Mouse (Mus musculus) intestine, embryonic 16.5 days (tissue): Measurements from ENCODE around the gene Zfp30. TPM values are rescaled to one million over a fixed set of nuclear protein-coding genes. Genes with fewer than 3 reads are reported as not detected.

Experiments
- ATAC-seq: fragments of 200-750 bp; cut with Nextera tagmentation; 2 replicates; pipeline ENCODE4 v1.8.0; 2017; ENCODE audit warnings: moderate TSS enrichment, moderate library complexity
- H3K27ac ChIP-seq: fragments of 300-500 bp; sonication (generic); 2 replicates; pipeline ENCODE4 v1.5.1; 2014; ENCODE audit warnings: mild to moderate bottlenecking, low read length
- H3K27me3 ChIP-seq: fragments of 300-500 bp; sonication (generic); replicated peaks from 2 replicates; pipeline ENCODE4 v1.6.1; 2014; ENCODE audit warnings: low read length, control low read depth, mixed read lengths; ENCODE audit not compliant: control insufficient read depth, insufficient read depth
- H3K36me3 ChIP-seq: fragments of 300-500 bp; sonication (generic); 2 replicates; pipeline ENCODE4 v1.6.1; 2014; ENCODE audit warnings: low read length, control low read depth; ENCODE audit not compliant: control insufficient read depth, insufficient read depth
- H3K4me1 ChIP-seq: fragments of 300-500 bp; sonication (generic); 2 replicates; pipeline ENCODE4 v1.6.1; 2014; ENCODE audit warnings: low read length, control low read depth, mixed read lengths; ENCODE audit not compliant: control insufficient read depth, insufficient read depth
- H3K4me2 ChIP-seq: fragments of 300-500 bp; sonication (generic); 2 replicates; pipeline ENCODE4 v1.6.1; 2014; ENCODE audit warnings: low read depth, low read length, control low read depth
- H3K4me3 ChIP-seq: fragments of 300-500 bp; sonication (generic); 2 replicates; pipeline ENCODE4 v1.5.1; 2014; ENCODE audit warnings: mild to moderate bottlenecking, low read length
- H3K9ac ChIP-seq: fragments of 300-500 bp; sonication (generic); 2 replicates; pipeline ENCODE4 v1.6.1; 2014; ENCODE audit warnings: low read depth, low read length
- H3K9me3 ChIP-seq: fragments of 300-500 bp; sonication (generic); 2 replicates; pipeline ENCODE4 v1.6.1; 2016; ENCODE audit warnings: low read length, control low read depth; ENCODE audit not compliant: control insufficient read depth
- WGBS: fragments of 180-500 bp; shearing (Covaris S2); extraction: QIAGEN DNeasy Blood & Tissue Kit; methylation state at CpG from one replicate; pipeline ENCODE4 v1.1.7; 2014; 5-methylcytosine and 5-hydroxymethylcytosine counted together
- microRNA counts: library from miRNA; unstranded; fragments of <30 nt; microRNA quantifications from one replicate; lab custom pipeline; 2016
- microRNA-seq: library from miRNA; unstranded; fragments of <30 nt; microRNA quantifications from one replicate; pipeline ENCODE4, GENCODE M21; 2016
- polyA plus RNA-seq: library from polyadenylated mRNA; unstranded; fragments of >200 nt; fragmentation: Nextera tagmentation; extraction: Ambion mirVana; gene quantifications from 2 replicates; pipeline ENCODE4 v1.2.1, GENCODE M21; 2015

Zfp30 gene
- polyA plus RNA-seq, 1 experiment from 2014 or later, result 3.7 TPM

- Histone ChIP-seq H3K4me2 (peak within 1 kb of the TSS; percentile 71), H3K9me3 (no peaks in the 10 kb centered on the region), H3K4me1 (peaks cover 15% of the 10 kb centered on the region), H3K4me3 (peak within 1 kb of the TSS; percentile 61), H3K27ac (peak within 1 kb of the TSS; percentile 82), H3K27me3 (no peaks in the 10 kb centered on the region), H3K9ac (peak within 1 kb of the TSS; percentile 68), H3K36me3 (no peaks in the 10 kb centered on the region)
- WGBS, result under 1% methylated on average over 26 of the region's 26 CpGs
- peak; percentile 98 for ATAC-seq
Observed at GRCm38 (mm10) chr7:29815910-29816429, 32.2 kb downstream of the Zfp30 start, which contains the start of gene Zfp790. Gene Zfp790 (plus strand): TSS chr7:29816114.

DNA sequence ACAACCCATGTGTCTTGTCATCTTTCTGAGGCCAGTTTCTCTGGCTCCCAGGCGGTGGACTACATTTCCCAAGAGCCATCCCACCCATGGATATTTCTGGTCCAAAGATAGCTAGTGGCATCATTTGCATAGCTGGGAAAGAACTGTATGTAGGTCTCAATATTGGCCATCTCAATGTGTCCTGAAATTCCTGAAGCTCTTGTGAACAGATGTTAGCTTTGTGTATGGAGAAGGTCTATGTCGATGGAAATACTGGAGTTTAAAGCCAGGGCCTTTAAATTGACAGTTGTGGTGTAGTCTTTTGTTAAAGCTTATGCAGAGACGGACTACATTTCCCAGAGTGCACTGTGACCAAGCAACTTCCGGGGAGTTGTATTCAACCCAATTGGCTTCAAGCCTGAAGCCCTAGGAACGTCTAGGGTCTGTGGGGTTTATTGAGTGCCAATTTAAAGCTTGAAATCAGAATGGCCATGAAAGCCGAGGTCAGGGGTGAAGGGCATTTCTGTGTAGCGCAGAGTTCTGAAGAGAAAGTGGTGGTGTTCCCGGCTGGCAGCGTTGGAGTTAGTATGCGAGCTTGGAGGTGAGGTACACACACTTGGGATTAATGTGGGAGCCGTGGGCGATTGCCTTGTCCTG, 34.9 kb downstream of the Zfp30 start:
- Histone ChIP-seq H3K4me2 (peak overlapping the region; percentile 49), H3K4me1 (peaks cover 15% of the 10 kb centered on the region), H3K4me3 (peak overlapping the region; percentile 59), H3K9ac (peak overlapping the region; percentile 68), H3K9me3 (no peaks in the 10 kb centered on the region), H3K27me3 (no peaks in the 10 kb centered on the region), H3K36me3 (no peaks in the 10 kb centered on the region), H3K27ac (no peak overlapping the region)
- peak; percentile 72 for ATAC-seq
- WGBS, result under 1% methylated on average over 12 of the region's 12 CpGs

DNA sequence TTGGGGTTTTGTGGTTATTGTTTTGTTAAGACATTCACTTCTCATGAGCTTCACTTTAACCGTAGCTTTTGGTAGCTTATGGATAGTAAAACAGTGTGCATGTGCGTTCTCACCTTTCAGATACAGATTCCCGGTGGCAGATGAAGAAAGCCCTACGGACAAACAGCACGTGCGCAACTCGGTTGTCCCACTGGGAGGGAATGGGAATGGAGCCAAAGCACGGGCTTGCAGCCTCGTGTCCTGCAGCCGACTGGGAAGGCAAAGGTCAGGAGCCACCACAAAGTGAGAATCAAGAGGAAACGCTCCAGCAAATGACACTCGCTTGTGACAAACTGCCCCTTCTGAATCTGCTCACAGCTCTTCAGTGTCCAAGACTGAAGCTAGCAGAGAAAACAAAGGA, 44.2 kb downstream of the Zfp30 start:
- no peaks in the 10 kb centered on the region for H3K4me1 ChIP-seq
- H3K9ac ChIP-seq, result no peak overlapping the region
- WGBS, result 94% methylated on average over 12 of the region's 12 CpGs
- ATAC-seq, result no peak
- H3K9me3 ChIP-seq, result no peaks in the 10 kb centered on the region; the same call in 1 of the 2 replicates
- H3K4me2 ChIP-seq, result no peak overlapping the region
- H3K4me3 ChIP-seq, result no peak overlapping the region
- peaks cover 40% of the 10 kb centered on the region for H3K36me3 ChIP-seq
- no peak overlapping the region for H3K27ac ChIP-seq
- no peaks in the 10 kb centered on the region for H3K27me3 ChIP-seq

- Histone ChIP-seq H3K27me3 (no peaks in the 10 kb centered on the region), H3K9me3 (no peaks in the 10 kb centered on the region; the same call in 1 of the 2 replicates), H3K9ac (no peak overlapping the region), H3K27ac (no peak overlapping the region), H3K36me3 (peaks cover 37% of the 10 kb centered on the region), H3K4me3 (no peak overlapping the region), H3K4me2 (no peak overlapping the region), H3K4me1 (no peaks in the 10 kb centered on the region)
- 93% methylated on average over 12 of the region's 12 CpGs for WGBS
- ATAC-seq, result no peak
Observed at GRCm38 (mm10) chr7:29829804-29830203, 46.0 kb downstream of the Zfp30 start.

DNA sequence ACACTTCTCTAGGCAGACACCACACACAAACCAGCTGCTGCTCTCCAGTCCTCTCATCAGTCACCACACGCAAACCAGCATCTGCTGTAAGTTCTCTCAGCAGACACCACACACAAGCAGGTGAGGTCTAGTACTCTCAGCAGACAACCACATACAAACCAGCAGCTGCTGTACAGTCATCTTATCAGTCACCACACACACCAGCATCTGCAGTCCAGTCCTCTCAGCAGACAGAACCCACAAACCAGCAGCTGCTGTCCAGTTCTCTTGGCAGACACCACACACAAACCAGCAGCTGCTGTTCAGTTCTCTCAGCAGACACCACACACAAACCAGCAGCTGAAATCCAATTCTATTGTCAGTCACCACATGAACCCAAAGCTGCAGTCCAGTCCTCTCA, 53.0 kb downstream of the Zfp30 start:
- H3K27me3 ChIP-seq, result no peaks in the 10 kb centered on the region
- no peaks in the 10 kb centered on the region for H3K4me1 ChIP-seq
- peaks cover 4% of the 10 kb centered on the region; the same call in 1 of the 2 replicates for H3K9me3 ChIP-seq
- ATAC-seq, result no peak
- H3K4me2 ChIP-seq, result no peak overlapping the region
- H3K9ac ChIP-seq, result no peak overlapping the region
- 88% methylated on average over 1 of the region's 1 CpGs for WGBS
- H3K4me3 ChIP-seq, result no peak overlapping the region
- H3K27ac ChIP-seq, result no peak overlapping the region
- H3K36me3 ChIP-seq, result no peaks in the 10 kb centered on the region

DNA sequence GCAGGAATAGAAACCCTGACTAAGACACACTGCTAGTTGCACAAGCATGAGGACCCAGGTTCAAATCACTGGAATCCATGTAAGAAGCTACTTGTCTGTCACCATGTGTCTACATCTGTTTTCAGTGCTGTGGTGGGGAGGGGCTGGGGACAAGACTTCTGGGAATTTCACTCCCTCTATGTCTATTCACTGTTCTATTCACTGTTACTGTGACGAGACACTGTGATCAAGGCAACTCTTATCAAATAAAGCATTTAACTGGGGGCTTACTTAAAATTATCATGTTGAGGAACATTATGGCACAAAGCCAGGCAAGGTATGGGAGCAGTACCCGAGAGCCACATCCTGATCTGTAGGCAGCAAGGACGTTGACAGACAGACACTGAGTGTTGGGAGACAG, 55.5 kb downstream of the Zfp30 start:
- Histone ChIP-seq H3K27ac (no peak overlapping the region), H3K4me1 (no peaks in the 10 kb centered on the region), H3K9ac (no peak overlapping the region), H3K27me3 (no peaks in the 10 kb centered on the region), H3K9me3 (peaks cover 4% of the 10 kb centered on the region; the same call in 1 of the 2 replicates), H3K4me3 (no peak overlapping the region), H3K4me2 (no peak overlapping the region), H3K36me3 (no peaks in the 10 kb centered on the region)
- ATAC-seq, result no peak
- 90% methylated on average over 3 of the region's 3 CpGs for WGBS

GRCm38 (mm10) chr7:29842105-29842504, 58.3 kb downstream of the Zfp30 start:
- no peaks in the 10 kb centered on the region for H3K4me1 ChIP-seq
- H3K9ac ChIP-seq, result no peak overlapping the region
- WGBS, result 91% methylated on average over 1 of the region's 1 CpGs
- ATAC-seq, result peak; percentile 68
- no peak overlapping the region for H3K4me2 ChIP-seq
- H3K27me3 ChIP-seq, result no peaks in the 10 kb centered on the region
- 0 out of 2 replicates have a peak, but pooled peaks cover 8% of the 10 kb centered on the region for H3K36me3 ChIP-seq
- H3K9me3 ChIP-seq, result no peaks in the 10 kb centered on the region
- H3K27ac ChIP-seq, result peak overlapping the region; percentile 2; the same call in 1 of the 2 replicates
- no peak overlapping the region for H3K4me3 ChIP-seq

MicroRNAs encoded within 50 kb of the gene (microRNA counts, 519-probe panel; counts per million panel counts)
- 1,796 counts per million, percentile 29 among the panel's probes with 10 or more counts for microRNA mmu-miR-1964 (lab: Ali Mortazavi, UCI)

Small RNA genes within 50 kb of the gene (microRNA-seq; reads per million reads assigned to microRNA genes)
- gene Mir1964, result 1.6 reads per million

Other genes starting within 250 kb of the Zfp30 start
- gene Catsperg2, start 57.0 kb upstream of the Zfp30 start, polyA plus RNA-seq, result not detected in 2 replicates
- gene Zfp84, start 15.4 kb upstream of the Zfp30 start, polyA plus RNA-seq, result 8.0 and 8.1 TPM in 2 replicates
- 10.0 and 11.1 TPM in 2 replicates for gene Zfp790, start 32.1 kb downstream of the Zfp30 start, polyA plus RNA-seq
- gene Zfp940, start 69.7 kb downstream of the Zfp30 start, polyA plus RNA-seq, result 2.7 and 3.2 TPM in 2 replicates
- gene Zfp420, start 76.0 kb downstream of the Zfp30 start, polyA plus RNA-seq, result 4.2 and 4.3 TPM in 2 replicates
- gene Zfp27, start 122.6 kb downstream of the Zfp30 start, polyA plus RNA-seq, result 6.6 and 7.1 TPM in 2 replicates
- 2.7 TPM in 2 replicates for gene Zfp383, start 124.2 kb downstream of the Zfp30 start, polyA plus RNA-seq
- gene Zfp74, start 170.1 kb downstream of the Zfp30 start, polyA plus RNA-seq, result 5.4 and 6.4 TPM in 2 replicates
- 9.1 and 11.6 TPM in 2 replicates for gene Zfp568, start 200.0 kb downstream of the Zfp30 start, polyA plus RNA-seq